Mouse (Mus musculus) ES-E14 (cell line): ENCODE measurements around the gene Nsun2.

ENCODE experiments used
- CHD2 ChIP-seq: IDR thresholded peaks from 2 replicates; pipeline ENCODE4 v1.6.1; 2014; ENCODE audit warnings: mild to moderate bottlenecking, low read depth, low read length, inconsistent platforms
- HCFC1 ChIP-seq: IDR thresholded peaks from 2 replicates; pipeline ENCODE4 v1.6.1; 2012; ENCODE audit warnings: low read length, inconsistent platforms, borderline replicate concordance; ENCODE audit not compliant: insufficient read depth
- MAFK ChIP-seq: IDR thresholded peaks from 2 replicates; pipeline ENCODE4 v1.6.1; 2014; ENCODE audit warnings: mild to moderate bottlenecking, low read depth, low read length, inconsistent platforms; ENCODE audit not compliant: insufficient read depth
- ZC3H11A ChIP-seq: IDR thresholded peaks from 2 replicates; pipeline ENCODE4 v1.6.1; 2012; ENCODE audit warnings: low read depth, mild to moderate bottlenecking, inconsistent platforms, low read length, borderline replicate concordance
- ZNF384 ChIP-seq: IDR thresholded peaks from 2 replicates; pipeline ENCODE4 v1.6.1; 2012; ENCODE audit warnings: low read depth, low read length, inconsistent platforms

GRCm38 (mm10) chr13:69654508-69654907 lies 121.0 kb downstream of the Nsun2 start:
- TF ChIP-seq CHD2 (no peak), HCFC1 (no peak), MAFK (no peak), ZNF384 (no peak), ZC3H11A (no peak)
